Mouse (Mus musculus): ENCODE results near the gene Gm14862.
A peak's percentile ranks its signal among the peaks of the same experiment; 100 is the strongest.

DNA sequence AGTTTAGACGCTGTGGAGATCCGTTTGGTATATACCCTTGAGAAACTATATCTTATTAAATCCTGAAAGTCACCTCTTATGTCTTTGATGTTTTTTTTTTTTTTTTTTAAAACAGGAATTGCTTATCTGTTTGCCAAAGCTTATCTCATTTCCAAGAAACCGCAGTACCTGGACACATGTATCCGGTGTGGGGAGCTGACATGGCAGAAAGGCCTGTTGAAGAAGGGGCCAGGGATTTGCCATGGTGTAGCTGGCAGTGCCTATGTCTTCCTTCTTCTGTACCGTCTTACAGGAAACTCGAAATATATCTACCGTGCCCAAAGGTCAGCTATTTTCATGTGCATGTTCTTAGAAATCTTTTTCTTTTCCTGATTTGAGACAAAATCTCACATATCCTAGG is 1.1 kb upstream of the Gm14862 start:
- TF ChIP-seq EP300 (IDR thresholded peaks at IDR 0.05; ENCODE audit: low read depth) (peak; percentile 18; the same call in 1 of the 2 replicates), CTCF (IDR thresholded peaks at IDR 0.05; ENCODE audit: low read depth) (no peak)

Measured in liver, embryonic 14.5 days (tissue).